Mouse (Mus musculus): ENCODE data around the gene Igfbp6. TPM values are rescaled to one million over a fixed set of nuclear protein-coding genes. Genes with fewer than 3 reads are reported as not detected.

The Igfbp6 gene
- polyA plus RNA-seq, 1 experiment from 2014 or later, result 0.34 TPM

DNA sequence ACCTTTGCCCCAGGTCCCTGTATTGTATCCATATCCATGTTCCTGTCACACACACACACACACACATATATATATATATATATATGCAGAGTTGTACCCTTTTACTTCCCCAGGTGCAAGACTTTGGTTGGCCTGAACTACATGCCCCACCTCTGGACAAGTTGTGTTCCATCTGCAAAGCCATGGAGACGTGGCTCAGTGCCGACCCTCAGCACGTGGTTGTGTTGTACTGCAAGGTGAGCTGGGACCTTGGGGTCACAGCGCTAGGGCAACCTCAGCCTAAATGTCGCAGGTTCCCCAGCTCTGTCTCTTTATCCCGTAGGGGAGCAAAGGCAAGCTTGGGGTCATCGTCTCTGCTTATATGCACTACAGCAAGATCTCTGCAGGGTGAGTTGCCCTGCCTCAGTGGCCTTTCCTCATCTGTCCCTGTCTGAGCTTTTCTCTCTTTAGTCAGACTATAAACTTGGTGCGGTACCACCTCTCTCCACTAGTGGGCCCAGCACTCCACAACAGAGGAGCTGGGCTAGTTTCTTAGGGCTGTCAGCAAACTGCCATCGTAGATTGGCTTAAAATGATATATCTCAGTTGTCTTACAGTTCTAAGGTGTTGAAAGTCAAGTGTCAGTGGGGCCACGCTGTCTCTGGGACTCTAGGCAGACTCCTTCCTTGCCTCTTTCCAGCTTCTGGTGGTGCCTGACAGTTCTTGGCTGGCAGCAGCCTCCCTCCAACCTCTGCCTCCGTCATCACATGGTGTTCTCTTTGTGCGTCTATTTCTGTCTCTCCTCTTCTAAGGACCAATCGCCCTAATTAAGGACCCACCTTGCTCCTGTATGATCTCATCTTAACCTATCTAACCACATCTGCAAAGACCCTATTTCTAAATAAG is 36.2 kb upstream of the Igfbp6 start:
- peaks cover 22% of the 10 kb centered on the region for H3K4me1 ChIP-seq (ENCODE audit: control insufficient read depth, insufficient read depth, low read length)
- ATAC-seq (ENCODE audit: insufficient read depth, low FRiP score, low TSS enrichment) (no peak), DNase-seq (ENCODE audit: low spot score) (peak; percentile 67)
- no peaks in the 10 kb centered on the region for H3K9me3 ChIP-seq (ENCODE audit: control insufficient read depth, low read length)
- H3K4me3 ChIP-seq (ENCODE audit: low read depth, low read length), result no peak overlapping the region
- 0 out of 2 replicates have a peak, but pooled peaks cover 2% of the 10 kb centered on the region for H3K36me3 ChIP-seq (ENCODE audit: control insufficient read depth, insufficient read depth, low read length)
- peaks cover 26% of the 10 kb centered on the region for H3K27me3 ChIP-seq (ENCODE audit: control insufficient read depth, insufficient read depth, low read length)
- H3K27ac ChIP-seq (ENCODE audit: low read depth, low read length), result no peak overlapping the region
- 39% methylated on average over 13 of the region's 13 CpGs for WGBS
- no peak overlapping the region for H3K4me2 ChIP-seq (ENCODE audit: low read depth)
- no peak overlapping the region for H3K9ac ChIP-seq (ENCODE audit: low read length)

DNA sequence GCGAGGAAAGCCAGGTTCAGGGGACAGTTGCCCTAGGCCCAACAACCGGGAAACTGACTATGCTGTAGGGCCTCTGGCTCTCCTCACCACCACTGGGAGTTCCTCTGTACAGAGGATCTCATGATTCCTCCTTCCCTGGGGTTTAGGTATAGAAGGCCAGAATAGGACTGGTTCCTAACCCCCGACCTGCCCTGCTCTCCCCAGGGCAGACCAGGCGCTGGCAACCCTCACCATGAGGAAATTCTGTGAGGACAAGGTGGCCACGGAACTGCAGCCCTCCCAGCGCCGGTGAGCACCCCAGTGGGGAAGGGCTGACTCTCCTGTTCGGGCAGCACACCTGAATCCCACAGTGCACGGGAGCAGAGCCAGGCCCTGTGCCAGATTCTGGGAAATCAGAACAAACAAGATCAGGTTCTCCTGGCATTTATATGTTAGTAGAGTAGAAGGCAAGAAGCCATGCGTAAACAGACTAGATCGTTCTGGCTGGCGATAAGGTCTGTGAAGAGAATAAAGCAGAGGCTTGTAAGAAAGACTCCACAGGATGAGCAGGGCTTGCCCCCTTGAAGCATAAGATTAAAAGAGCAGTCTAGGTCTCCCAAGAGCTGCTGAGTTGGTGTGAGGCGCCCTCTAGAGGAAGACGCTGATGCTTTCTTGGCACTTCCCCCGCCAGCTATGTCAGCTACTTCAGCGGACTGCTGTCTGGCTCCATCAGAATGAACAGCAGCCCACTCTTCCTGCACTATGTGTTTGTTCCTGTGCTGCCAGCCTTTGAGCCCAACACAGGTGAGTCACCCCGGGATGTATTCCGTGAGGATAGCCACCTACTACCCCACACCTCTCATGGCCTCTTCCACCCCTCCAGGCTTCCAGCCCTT is 35.3 kb upstream of the Igfbp6 start:
- Histone ChIP-seq H3K27ac (ENCODE audit: low read depth, low read length) (no peak overlapping the region), H3K36me3 (ENCODE audit: control insufficient read depth, insufficient read depth, low read length) (0 out of 2 replicates have a peak, but pooled peaks cover 2% of the 10 kb centered on the region), H3K4me2 (ENCODE audit: low read depth) (no peak overlapping the region), H3K9ac (ENCODE audit: low read length) (no peak overlapping the region), H3K4me3 (ENCODE audit: low read depth, low read length) (no peak overlapping the region), H3K27me3 (ENCODE audit: control insufficient read depth, insufficient read depth, low read length) (peaks cover 26% of the 10 kb centered on the region), H3K9me3 (ENCODE audit: control insufficient read depth, low read length) (no peaks in the 10 kb centered on the region), H3K4me1 (ENCODE audit: control insufficient read depth, insufficient read depth, low read length) (peaks cover 17% of the 10 kb centered on the region)
- DNase-seq (ENCODE audit: low spot score), result peak; percentile 76
- no peak for ATAC-seq (ENCODE audit: insufficient read depth, low FRiP score, low TSS enrichment)
- 55% methylated on average over 18 of the region's 18 CpGs for WGBS

DNA sequence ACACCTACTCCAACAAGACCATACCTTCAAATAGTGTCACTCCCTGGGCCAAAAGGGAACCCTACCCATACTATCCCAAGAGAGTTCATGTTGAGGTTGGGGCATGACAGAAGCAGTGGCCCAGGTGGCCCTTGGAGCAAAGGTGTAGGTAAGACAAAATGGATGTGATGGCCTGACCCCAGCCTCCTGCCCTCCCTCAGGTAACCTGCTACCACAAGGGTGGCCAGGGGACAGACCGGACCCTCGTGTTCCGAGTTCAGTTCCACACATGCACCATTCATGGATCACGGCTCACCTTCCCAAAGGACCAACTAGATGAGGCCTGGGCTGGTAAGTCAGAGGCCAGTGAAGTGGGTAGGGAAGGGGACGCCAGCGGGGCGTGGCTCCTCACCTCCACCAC is 33.9 kb upstream of the Igfbp6 start:
- H3K27ac ChIP-seq (ENCODE audit: low read depth, low read length), result no peak overlapping the region
- no peak overlapping the region for H3K4me2 ChIP-seq (ENCODE audit: low read depth)
- DNase-seq (ENCODE audit: low spot score) (no peak), ATAC-seq (ENCODE audit: insufficient read depth, low FRiP score, low TSS enrichment) (no peak)
- H3K9ac ChIP-seq (ENCODE audit: low read length), result no peak overlapping the region
- 0 out of 2 replicates have a peak, but pooled peaks cover 2% of the 10 kb centered on the region for H3K36me3 ChIP-seq (ENCODE audit: control insufficient read depth, insufficient read depth, low read length)
- 99% methylated on average over 7 of the region's 7 CpGs for WGBS
- H3K4me1 ChIP-seq (ENCODE audit: control insufficient read depth, insufficient read depth, low read length), result peaks cover 10% of the 10 kb centered on the region
- no peaks in the 10 kb centered on the region for H3K9me3 ChIP-seq (ENCODE audit: control insufficient read depth, low read length)
- H3K4me3 ChIP-seq (ENCODE audit: low read depth, low read length), result no peak overlapping the region
- peaks cover 26% of the 10 kb centered on the region for H3K27me3 ChIP-seq (ENCODE audit: control insufficient read depth, insufficient read depth, low read length)

- ATAC-seq (ENCODE audit: insufficient read depth, low FRiP score, low TSS enrichment) (no peak), DNase-seq (ENCODE audit: low spot score) (no peak)
- Histone ChIP-seq H3K9ac (ENCODE audit: low read length) (no peak overlapping the region), H3K36me3 (ENCODE audit: control insufficient read depth, insufficient read depth, low read length) (peaks cover 3% of the 10 kb centered on the region; the same call in 1 of the 2 replicates), H3K27ac (ENCODE audit: low read depth, low read length) (no peak overlapping the region), H3K9me3 (ENCODE audit: control insufficient read depth, low read length) (no peaks in the 10 kb centered on the region), H3K4me2 (ENCODE audit: low read depth) (no peak overlapping the region), H3K4me1 (ENCODE audit: control insufficient read depth, insufficient read depth, low read length) (peaks cover 10% of the 10 kb centered on the region), H3K27me3 (ENCODE audit: control insufficient read depth, insufficient read depth, low read length) (peaks cover 20% of the 10 kb centered on the region), H3K4me3 (ENCODE audit: low read depth, low read length) (no peak overlapping the region)
- WGBS, result 83% methylated on average over 26 of the region's 29 CpGs
Observed at GRCm38 (mm10) chr15:102110701-102111494, 33.3 kb upstream of the Igfbp6 start.

- Histone ChIP-seq H3K4me1 (ENCODE audit: control insufficient read depth, insufficient read depth, low read length) (peaks cover 9% of the 10 kb centered on the region), H3K27me3 (ENCODE audit: control insufficient read depth, insufficient read depth, low read length) (peaks cover 14% of the 10 kb centered on the region), H3K27ac (ENCODE audit: low read depth, low read length) (no peak overlapping the region), H3K9ac (ENCODE audit: low read length) (no peak overlapping the region), H3K9me3 (ENCODE audit: control insufficient read depth, low read length) (no peaks in the 10 kb centered on the region), H3K4me3 (ENCODE audit: low read depth, low read length) (no peak overlapping the region), H3K36me3 (ENCODE audit: control insufficient read depth, insufficient read depth, low read length) (peaks cover 5% of the 10 kb centered on the region; the same call in 1 of the 2 replicates), H3K4me2 (ENCODE audit: low read depth) (no peak overlapping the region)
- DNase-seq (ENCODE audit: low spot score) (no peak), ATAC-seq (ENCODE audit: insufficient read depth, low FRiP score, low TSS enrichment) (no peak)
- 85% methylated on average over 10 of the region's 11 CpGs for WGBS
Observed at GRCm38 (mm10) chr15:102111495-102111829, 32.7 kb upstream of the Igfbp6 start.

- no peak overlapping the region for H3K9ac ChIP-seq (ENCODE audit: low read length)
- H3K27me3 ChIP-seq (ENCODE audit: control insufficient read depth, insufficient read depth, low read length), result peaks cover 7% of the 10 kb centered on the region; the same call in 1 of the 2 replicates
- WGBS, result 87% methylated on average over 6 of the region's 6 CpGs
- no peak overlapping the region for H3K4me2 ChIP-seq (ENCODE audit: low read depth)
- H3K9me3 ChIP-seq (ENCODE audit: control insufficient read depth, low read length), result no peaks in the 10 kb centered on the region
- H3K36me3 ChIP-seq (ENCODE audit: control insufficient read depth, insufficient read depth, low read length), result peaks cover 10% of the 10 kb centered on the region
- ATAC-seq (ENCODE audit: insufficient read depth, low FRiP score, low TSS enrichment) (no peak), DNase-seq (ENCODE audit: low spot score) (no peak)
- H3K4me3 ChIP-seq (ENCODE audit: low read depth, low read length), result no peak overlapping the region
- no peak overlapping the region for H3K27ac ChIP-seq (ENCODE audit: low read depth, low read length)
- peaks cover 2% of the 10 kb centered on the region; the same call in 1 of the 2 replicates for H3K4me1 ChIP-seq (ENCODE audit: control insufficient read depth, insufficient read depth, low read length)
Observed at GRCm38 (mm10) chr15:102112181-102112580, 32.0 kb upstream of the Igfbp6 start.

GRCm38 (mm10) chr15:102112827-102113226 is 31.3 kb upstream of the Igfbp6 start:
- peaks cover under 1% of the 10 kb centered on the region; the same call in 1 of the 2 replicates for H3K27me3 ChIP-seq (ENCODE audit: control insufficient read depth, insufficient read depth, low read length)
- DNase-seq (ENCODE audit: low spot score) (no peak), ATAC-seq (ENCODE audit: insufficient read depth, low FRiP score, low TSS enrichment) (no peak)
- 84% methylated on average over 8 of the region's 8 CpGs for WGBS
- H3K27ac ChIP-seq (ENCODE audit: low read depth, low read length), result no peak overlapping the region
- peaks cover 12% of the 10 kb centered on the region for H3K36me3 ChIP-seq (ENCODE audit: control insufficient read depth, insufficient read depth, low read length)
- no peaks in the 10 kb centered on the region for H3K4me1 ChIP-seq (ENCODE audit: control insufficient read depth, insufficient read depth, low read length)
- H3K4me3 ChIP-seq (ENCODE audit: low read depth, low read length), result no peak overlapping the region
- H3K4me2 ChIP-seq (ENCODE audit: low read depth), result no peak overlapping the region
- H3K9ac ChIP-seq (ENCODE audit: low read length), result no peak overlapping the region
- no peaks in the 10 kb centered on the region for H3K9me3 ChIP-seq (ENCODE audit: control insufficient read depth, low read length)

- Histone ChIP-seq H3K4me1 (ENCODE audit: control insufficient read depth, insufficient read depth, low read length) (no peaks in the 10 kb centered on the region), H3K9me3 (ENCODE audit: control insufficient read depth, low read length) (no peaks in the 10 kb centered on the region), H3K9ac (ENCODE audit: low read length) (no peak overlapping the region), H3K36me3 (ENCODE audit: control insufficient read depth, insufficient read depth, low read length) (peaks cover 15% of the 10 kb centered on the region), H3K27ac (ENCODE audit: low read depth, low read length) (no peak overlapping the region), H3K4me2 (ENCODE audit: low read depth) (no peak overlapping the region), H3K4me3 (ENCODE audit: low read depth, low read length) (no peak overlapping the region), H3K27me3 (ENCODE audit: control insufficient read depth, insufficient read depth, low read length) (no peaks in the 10 kb centered on the region)
- ATAC-seq (ENCODE audit: insufficient read depth, low FRiP score, low TSS enrichment) (no peak), DNase-seq (ENCODE audit: low spot score) (no peak)
- WGBS, result 89% methylated on average over 4 of the region's 4 CpGs
Observed at GRCm38 (mm10) chr15:102113674-102114073, 30.5 kb upstream of the Igfbp6 start.

Measured in neural tube, embryonic 11.5 days (tissue).